Mouse (Mus musculus) olfactory bulb, adult 2 months (tissue): ENCODE results near the gene Ptprf.

Experiments
- CTCF ChIP-seq: fragments of 200-500 bp; IDR thresholded peaks from 2 replicates; pipeline ENCODE4 v1.5.1; 2012; ENCODE audit warnings: low read depth, mild to moderate bottlenecking, low read length, moderate library complexity; ENCODE audit not compliant: insufficient read depth
- POLR2A ChIP-seq: fragments of 200-500 bp; IDR thresholded peaks from 2 replicates; pipeline ENCODE4 v1.6.1; 2012; ENCODE audit warnings: mild to moderate bottlenecking, low read depth, low read length, moderate library complexity; ENCODE audit not compliant: insufficient read depth

- TF ChIP-seq POLR2A: no peak
- no peak for TF ChIP-seq CTCF
These were observed 19.6 kb downstream of the Ptprf start for GRCm38 (mm10) chr4:118271556-118272074.
